Mouse (Mus musculus): ENCODE data around the gene Wfdc1. TPM values are rescaled to one million over a fixed set of nuclear protein-coding genes. Genes with fewer than 3 reads are reported as not detected.

Wfdc1 gene
- total RNA-seq, 2 experiments from 2014 or later = 19.7 to 26.9 TPM

DNA sequence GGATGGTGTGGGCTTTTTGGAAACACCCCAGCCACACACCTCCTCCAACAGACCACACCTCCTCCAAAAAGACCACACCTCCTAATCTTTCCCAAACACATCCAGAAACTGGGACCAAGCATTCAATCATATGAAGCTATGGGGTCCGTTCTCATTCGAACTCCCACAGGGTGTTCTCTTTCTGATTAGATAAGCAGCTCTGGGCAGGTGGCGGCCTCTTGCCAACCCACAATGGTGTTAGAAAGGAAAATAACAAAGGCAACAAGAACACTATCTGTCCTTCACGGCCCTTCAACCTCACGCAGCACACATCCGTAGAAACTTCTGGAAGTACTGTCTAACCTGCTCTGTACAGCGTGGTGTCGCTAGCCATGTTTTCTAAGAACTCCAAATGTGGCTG lies 60.9 kb downstream of the Wfdc1 start:
- DNase-seq (ENCODE audit: low spot score in 2 of 2) = no peak

DNA sequence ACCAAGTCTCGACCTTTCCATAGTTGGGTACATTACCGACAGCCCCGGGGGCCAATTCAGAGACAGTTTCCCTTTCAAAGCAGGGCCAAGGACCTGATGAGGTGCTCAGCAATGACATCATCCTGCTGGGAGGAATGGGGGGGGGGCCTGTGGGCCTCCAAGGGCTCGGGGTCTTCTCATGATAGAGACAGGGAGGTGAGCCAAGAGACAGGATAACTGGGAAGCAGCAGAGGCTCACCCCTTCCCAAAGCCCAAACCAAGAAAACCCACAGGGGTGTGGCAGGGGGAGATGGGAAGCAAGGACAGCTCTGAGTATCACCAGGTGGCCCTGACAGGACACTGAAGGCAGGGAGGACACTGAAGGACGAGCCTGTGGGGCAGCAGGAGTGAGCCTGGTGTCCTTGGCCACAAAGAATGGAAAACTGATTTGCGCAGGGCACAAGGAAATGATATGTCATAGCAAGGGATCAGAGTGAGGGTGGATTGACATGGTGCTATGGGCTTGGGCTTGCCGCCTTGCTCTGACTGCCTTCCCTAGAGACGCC lies 62.3 kb downstream of the Wfdc1 start:
- DNase-seq (ENCODE audit: low spot score in 2 of 2) = no peak

DNA sequence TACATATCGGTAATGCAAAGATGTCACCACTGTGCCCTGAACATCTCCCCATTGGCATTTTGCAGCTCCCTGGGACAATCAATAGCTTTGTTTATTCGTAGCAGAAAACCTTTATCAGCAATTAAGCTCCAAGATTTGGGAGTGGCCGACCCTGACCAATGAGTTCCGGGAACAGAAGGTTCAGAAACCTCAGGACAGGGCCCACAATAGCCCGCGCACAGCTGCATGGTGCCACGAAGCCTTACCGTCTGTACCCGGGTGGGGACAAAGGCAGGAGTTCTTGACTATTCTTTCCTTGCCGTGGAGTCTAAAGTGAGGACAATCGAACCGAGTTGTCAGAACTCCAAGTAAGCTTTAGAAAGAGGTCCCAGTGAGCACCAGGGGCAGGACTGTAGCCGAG lies 65.9 kb downstream of the Wfdc1 start:
- DNase-seq (ENCODE audit: low spot score in 2 of 2) = no peak

DNA sequence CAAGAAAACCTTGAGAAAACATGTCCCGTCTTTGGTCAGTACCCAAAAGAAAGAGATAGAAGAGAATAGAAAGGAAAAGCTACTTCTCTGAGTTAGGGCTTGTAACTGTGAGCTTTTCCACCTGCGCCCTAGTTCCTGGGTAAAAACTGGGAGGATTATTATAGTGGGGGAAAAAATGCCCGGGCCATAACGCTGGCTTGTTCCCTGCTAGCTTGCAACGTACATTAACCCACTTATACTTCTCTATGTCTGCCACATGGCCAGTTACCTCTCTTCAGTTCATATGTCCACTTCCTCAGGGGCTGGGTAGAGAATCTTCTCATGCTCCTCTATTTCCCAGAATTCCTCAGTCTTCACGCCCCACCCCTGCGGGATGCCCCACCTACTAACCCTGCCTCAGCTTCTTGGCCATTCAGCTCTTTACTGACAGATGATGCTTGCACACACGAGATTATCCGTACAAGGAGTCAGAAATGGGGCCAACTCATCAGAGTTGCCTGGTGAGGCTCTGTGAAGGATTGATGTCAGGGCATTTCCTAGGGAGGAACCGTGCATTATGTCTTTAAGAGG lies 70.3 kb downstream of the Wfdc1 start:
- no peak for DNase-seq (ENCODE audit: low spot score in 2 of 2)

DNA sequence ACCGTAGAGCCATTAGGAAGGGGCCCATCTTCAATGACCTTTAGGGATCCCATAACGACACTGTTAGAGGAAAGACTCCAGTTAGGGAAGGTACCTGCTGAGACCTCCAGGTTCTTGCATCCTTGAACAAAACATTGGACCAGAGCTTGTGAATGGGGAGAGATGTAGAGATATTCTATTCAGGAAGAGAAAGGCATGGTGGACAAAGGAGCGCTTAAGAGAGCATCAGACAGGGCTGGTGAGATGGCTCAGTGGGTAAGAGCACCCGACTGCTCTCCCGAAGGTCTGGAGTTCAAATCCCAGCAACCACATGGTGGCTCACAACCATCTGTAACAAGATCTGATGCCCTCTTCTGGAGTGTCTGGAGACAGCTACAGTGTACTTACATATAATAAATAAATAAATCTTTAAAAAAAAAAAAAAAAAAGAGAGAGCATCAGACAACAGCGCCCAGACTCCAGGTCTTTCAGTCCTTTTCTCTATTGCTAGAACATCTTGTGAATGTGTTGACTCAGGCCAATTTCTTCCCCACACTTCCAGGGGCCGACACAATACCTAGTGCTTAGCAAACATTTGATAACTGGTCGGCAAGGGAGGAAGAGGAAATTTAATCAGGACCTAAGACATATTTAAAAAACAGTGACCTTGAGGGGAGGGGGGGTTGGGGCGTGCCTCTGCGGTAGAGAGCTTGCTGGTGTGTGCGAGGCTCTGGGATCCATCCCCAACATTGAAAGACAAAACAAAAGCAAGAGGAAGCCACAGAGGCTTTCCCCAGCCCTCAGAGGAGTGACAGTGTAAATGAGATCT lies 71.1 kb downstream of the Wfdc1 start:
- DNase-seq (ENCODE audit: low spot score in 2 of 2) = no peak

Other genes with a start within 250 kb of the Wfdc1 start
- 10 to 100 TPM; 46.6 to 90.7 TPM for gene Osgin1, start 232.2 kb upstream of the Wfdc1 start, total RNA-seq (2021)
- 10 to 100 TPM; 19.4 to 20.8 TPM for gene Necab2, start 219.6 kb upstream of the Wfdc1 start, total RNA-seq (2021)
- under 1 TPM in 1 of 2 experiments, not detected in 1; 0.39 TPM for gene Slc38a8, start 164.7 kb upstream of the Wfdc1 start, total RNA-seq (2021)
- 100 to 1,000 TPM; 156 to 163 TPM for gene Mbtps1, start 107.6 kb upstream of the Wfdc1 start, total RNA-seq (2021)
- 10 to 100 TPM; 42.5 to 44.5 TPM for gene Hsdl1, start 91.2 kb upstream of the Wfdc1 start, total RNA-seq (2021)
- under 1 TPM in 1 of 2 experiments, not detected in 1; 0.17 TPM for gene Dnaaf1, start 91.1 kb upstream of the Wfdc1 start, total RNA-seq (2021)
- 10 to 100 TPM; 19.5 to 23.6 TPM for gene Taf1c, start 61.1 kb upstream of the Wfdc1 start, total RNA-seq (2021)
- not detected for gene Adad2, start 53.6 kb upstream of the Wfdc1 start, total RNA-seq (2021)
- gene Kcng4, start 30.7 kb upstream of the Wfdc1 start, total RNA-seq (2021) = under 1 TPM; 0.59 to 0.81 TPM
- gene Atp2c2, start 33.6 kb downstream of the Wfdc1 start, total RNA-seq (2021) = under 1 TPM; 0.42 to 0.48 TPM
- 10 to 100 TPM; 16.7 to 17.3 TPM for gene Tldc1, start 112.1 kb downstream of the Wfdc1 start, total RNA-seq (2021)
- gene Cotl1, start 174.2 kb downstream of the Wfdc1 start, total RNA-seq (2021) = 100 to 1,000 TPM in 1 of 2 experiments, 10 to 100 TPM in 1; 95.9 to 114 TPM
- gene Klhl36, start 195.9 kb downstream of the Wfdc1 start, total RNA-seq (2021) = 10 to 100 TPM; 15.7 to 18.8 TPM
- 100 to 1,000 TPM; 108 to 127 TPM for gene Usp10, start 244.0 kb downstream of the Wfdc1 start, total RNA-seq (2021)
- 1 to 10 TPM in 1 of 2 experiments, not detected in 1; 8.8 TPM for gene Gm20388, start 244.5 kb downstream of the Wfdc1 start, total RNA-seq (2021)

All from adrenal gland, postnatal 4 days (tissue).